Mouse (Mus musculus) myocyte (in vitro differentiated cells): ENCODE measurements around the gene Nup210.

Experiments used
- MAX ChIP-seq: IDR thresholded peaks from one replicate; pipeline ENCODE4 v1.6.1; 2011; ENCODE audit warnings: low read depth, mild to moderate bottlenecking, control low read depth
- MYOG ChIP-seq, 3 experiments: IDR thresholded peaks; one replicate each; pipeline ENCODE4 v1.6.1; 2011; ENCODE audit warnings: control low read depth in 2 of 3, low read depth in 2 of 3, mild to moderate bottlenecking in 2 of 3; ENCODE audit not compliant: insufficient read length in 2 of 3, control insufficient read depth in 1 of 3, insufficient read depth in 1 of 3
- POLR2A ChIP-seq: IDR thresholded peaks from one replicate; pipeline ENCODE4 v1.6.1; 2011; ENCODE audit warnings: low read depth, mild to moderate bottlenecking, control low read depth, moderate library complexity; ENCODE audit not compliant: insufficient read length
- SRF ChIP-seq: IDR thresholded peaks from one replicate; pipeline ENCODE4 v1.6.1; 2011; ENCODE audit warnings: low read depth; ENCODE audit not compliant: control insufficient read depth, insufficient read length

GRCm38 (mm10) chr6:91041287-91041686, 75.3 kb downstream of the Nup210 start:
- no peak for TF ChIP-seq MYOG (IDR thresholded peaks at IDR 0.05; ENCODE audit: control insufficient read depth in 1 of 3, insufficient read depth in 1 of 3, insufficient read length in 2 of 3, low read depth in 2 of 3)
- TF ChIP-seq SRF, result no peak
- no peak for TF ChIP-seq POLR2A
- TF ChIP-seq MAX, result no peak
